Mouse (Mus musculus) naive thymus-derived CD4-positive, alpha-beta T cell, adult 2 months (primary cell): ENCODE data around the gene Klk5.

ENCODE experiments used
- DNase-seq: peaks from one replicate; pipeline ENCODE4 v3.0.0-alpha.2; 2011; ENCODE audit warnings: low read depth

Gene Klk5

DNA sequence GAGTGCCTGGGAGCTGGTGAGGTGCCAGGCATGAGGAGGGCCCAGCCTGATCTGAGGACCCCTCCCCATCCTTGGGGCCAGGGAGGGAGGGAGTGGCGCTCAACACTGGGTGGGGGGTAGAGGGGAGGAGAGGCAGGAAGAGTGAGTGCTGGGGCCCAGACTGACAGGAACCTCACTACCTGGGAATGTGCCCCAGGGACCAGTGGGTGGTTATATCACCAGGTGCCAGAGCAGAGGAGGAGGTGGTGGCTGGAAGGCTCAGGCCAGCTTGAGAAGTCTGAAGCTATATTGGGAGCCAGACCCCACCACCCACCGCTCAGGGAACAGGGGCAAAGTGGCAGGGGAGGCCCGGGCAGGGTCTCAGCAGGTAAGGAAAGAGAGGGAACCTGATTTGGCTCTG is at the start of gene Klk5:
Gene Klk5, plus strand, starts transcription at position 271 of the 400 bp plus-strand sequence.
- no peak for DNase-seq

DNA sequence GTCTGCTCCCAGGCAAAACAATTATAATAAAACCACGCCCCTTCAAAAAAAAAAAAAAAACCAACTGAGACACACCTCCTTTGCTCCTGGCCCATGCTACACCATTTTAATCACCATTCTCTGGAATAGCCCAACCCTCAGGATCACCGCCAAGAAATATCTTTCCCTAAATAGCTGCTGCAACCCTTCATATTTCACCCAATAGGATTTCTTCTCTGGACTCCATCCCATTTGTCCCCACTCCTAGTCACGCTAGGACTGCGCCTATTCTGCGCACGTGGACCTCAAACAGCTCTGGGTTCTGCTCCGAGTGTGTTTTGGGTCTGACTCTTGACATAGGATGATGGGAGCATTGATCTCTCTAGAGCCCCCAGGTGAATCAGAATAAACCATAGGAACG is 45.4 kb upstream of the Klk5 start:
- no peak for DNase-seq

DNA sequence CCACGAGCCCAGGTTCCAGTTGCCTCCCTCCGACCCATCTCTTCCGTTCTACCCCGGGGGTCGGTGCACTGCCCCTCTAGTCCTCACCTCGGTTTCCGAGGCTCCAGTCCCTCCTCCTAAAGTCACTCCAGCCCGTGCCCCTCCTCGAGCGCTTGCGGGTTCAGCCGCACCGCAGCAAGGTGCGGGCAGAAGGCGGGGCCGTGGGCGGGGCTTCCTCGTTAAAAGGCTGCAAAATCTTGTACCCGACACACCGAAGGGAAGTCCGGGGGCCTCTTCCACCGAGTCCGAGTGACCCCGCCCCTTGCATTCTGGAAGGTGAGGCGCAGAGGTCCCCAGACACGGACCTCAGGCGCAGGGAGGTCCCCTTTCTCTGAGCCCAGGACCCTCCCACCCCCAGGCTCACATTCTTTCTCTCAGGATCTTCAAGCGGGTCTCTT is 44.4 kb upstream of the Klk5 start, which contains the start of gene Klk8:
Gene Klk8, plus strand, starts transcription at position 245 of the 437 bp plus-strand sequence.
- peak; percentile 65 for DNase-seq

DNA sequence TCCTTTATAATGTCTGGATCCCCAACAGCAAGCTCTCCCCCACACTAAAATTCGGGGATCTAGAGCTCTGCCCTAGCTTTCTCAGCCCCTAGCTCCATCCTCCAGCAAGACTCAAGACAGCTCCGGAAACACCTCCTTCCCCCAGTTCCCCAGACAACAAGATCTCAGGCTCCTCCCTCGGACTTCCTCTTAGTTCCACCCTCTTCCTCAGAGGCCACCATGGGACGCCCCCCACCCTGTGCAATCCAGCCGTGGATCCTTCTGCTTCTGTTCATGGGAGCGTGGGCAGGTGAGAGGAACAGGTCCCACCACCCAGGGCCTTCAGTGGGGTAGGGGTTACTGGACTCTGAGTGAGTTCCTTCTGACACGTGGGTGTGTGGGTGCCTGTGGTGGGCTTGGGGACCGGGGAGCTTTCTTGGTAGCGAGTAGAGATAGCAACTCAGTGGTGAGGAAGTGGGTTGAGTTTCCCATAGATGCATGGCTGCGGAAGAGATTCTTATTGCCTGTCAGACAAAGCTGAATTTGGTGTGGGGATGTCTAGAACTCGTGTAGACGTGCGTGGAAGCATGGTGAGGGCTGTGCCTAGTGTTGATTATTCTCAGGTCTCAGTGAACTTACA is 43.8 kb upstream of the Klk5 start:
- peak; percentile 57 for DNase-seq

DNA sequence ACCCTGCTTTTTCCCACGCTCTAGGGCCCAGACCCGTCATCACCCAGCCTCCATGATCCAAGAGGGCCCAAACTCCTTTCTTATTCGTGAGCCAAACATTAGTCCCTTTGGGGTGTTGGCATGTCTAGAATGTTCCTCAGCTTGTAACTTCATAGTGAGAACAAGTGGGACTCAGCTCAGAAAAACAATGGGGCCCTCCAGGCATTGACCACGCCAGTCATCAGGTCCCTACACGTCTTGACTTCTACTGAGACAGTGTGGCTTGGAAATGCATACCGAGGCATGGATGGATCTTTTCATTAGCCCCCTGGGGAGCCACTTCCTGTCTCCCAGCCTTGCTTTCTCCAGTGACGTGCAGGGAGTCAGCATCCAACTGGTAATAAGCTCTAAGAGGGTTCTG is 41.9 kb upstream of the Klk5 start:
- no peak for DNase-seq

DNA sequence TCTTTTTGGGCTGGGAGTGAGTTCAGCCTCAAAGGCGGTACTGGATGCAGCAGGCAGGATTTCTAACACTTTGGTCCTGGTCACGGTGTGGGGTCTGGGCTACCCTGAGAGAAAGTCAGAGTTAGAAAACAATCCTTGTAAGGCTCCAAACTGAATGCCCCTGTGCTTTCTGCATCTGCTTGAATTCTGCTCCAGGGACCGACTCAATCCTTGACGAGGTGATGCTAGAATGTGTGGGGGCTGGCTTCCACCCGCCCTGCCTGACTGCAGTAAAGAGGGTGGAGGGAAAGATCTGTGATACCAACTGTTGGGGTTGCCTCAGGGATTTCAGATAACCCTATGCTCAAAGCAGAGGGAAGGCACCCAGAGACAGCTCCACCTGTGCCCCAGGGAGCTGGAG is 30.8 kb upstream of the Klk5 start, which contains the start of gene Klk7:
Gene Klk7, plus strand, starts transcription at position 301 of the 400 bp plus-strand sequence.
- DNase-seq = no peak

DNA sequence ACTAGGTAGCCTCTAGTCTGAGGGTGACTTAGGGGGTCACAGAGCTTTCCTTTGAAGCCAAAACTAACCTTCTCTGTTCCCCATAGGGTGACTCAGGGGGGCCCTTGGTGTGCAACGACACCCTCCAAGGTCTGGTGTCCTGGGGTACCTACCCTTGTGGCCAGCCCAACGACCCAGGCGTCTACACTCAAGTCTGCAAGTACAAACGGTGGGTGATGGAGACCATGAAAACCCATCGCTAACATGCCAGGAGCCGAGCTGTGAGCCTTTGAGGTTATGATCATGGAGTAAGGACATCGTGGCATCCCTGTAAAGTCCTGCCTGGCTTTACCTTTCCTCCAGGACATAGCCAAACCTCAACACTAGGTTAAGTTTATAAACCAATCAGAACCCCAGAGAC is 26.6 kb upstream of the Klk5 start:
- no peak for DNase-seq

DNA sequence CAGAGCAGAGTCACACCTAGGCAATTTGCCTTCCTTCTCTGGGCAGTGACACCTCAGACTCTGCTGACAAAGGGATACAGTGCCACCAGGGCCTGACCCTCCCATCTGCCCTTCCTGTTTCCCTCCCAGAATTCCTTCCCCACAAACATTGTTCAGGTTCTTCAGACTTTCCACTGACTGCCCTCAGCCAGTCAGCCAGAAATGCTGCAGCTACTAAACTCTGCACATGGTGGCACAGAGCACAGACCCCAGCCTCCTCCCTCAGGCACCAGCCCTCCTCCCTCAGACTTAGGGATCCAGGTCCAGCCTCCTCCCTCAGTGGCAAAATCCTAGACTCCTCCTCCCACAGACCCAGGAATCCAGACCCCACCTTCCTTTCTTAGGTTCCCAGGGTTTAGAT is 25.0 kb upstream of the Klk5 start:
- DNase-seq = no peak

DNA sequence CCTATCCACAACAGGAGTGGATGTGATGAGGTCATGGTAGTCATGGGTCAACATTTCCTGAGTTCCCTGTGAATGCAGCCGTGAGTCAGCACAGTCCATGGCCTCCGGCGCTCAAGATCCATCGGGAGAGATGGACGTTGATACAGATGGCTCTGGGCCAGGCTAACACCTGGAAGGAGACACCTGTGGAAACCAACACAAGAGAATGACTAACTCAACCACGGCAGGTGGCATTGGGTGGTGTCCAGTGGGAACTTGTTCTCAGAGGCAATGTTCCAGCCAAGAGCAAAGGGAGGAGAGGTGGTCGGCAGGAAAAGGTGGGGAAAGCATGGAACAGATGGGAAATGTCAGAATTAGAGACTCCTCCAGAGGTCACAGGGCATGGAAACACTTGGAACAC is 20.2 kb upstream of the Klk5 start:
- DNase-seq = no peak

DNA sequence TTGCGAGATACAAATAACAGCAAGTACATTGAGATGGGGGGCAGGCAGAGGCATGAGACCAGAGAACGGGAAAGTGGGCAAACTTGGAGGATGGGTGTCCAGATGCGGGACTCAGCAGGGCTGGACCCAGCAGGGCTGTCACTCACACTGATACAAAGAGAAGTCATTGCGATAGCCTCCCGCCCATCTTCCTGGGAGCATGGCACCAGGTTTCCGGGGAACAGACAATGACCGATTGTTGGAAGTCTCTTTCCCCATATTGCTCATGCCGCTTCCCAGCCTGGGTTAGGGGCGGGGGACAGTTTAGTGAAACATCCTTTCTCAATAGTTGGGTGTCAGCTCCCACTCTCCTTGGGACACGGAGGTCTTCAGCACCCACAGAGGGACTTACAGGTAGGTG is 17.6 kb upstream of the Klk5 start, which contains the start of gene Klk6:
Gene Klk6, plus strand, starts transcription at position 301 of the 400 bp plus-strand sequence.
- no peak for DNase-seq

DNA sequence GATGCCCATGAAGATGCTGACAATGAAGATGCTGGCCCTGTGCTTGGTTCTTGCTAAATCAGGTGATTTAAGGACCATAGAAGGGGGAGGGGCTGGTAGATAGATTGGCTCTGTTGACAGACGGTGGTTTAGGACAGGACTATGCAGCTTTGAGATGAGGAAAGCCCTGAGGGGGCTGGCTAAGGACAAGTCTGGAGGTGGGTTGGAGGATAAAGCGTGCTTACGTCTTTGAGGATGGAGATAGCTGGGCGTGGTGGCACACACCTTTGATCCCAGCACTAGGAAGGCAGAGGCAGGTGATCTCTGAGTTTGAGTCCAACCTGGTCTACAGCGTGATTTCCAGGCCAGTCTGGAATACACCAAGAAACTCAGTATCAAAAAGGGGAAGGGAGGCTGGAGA is 15.7 kb upstream of the Klk5 start:
- no peak for DNase-seq

DNA sequence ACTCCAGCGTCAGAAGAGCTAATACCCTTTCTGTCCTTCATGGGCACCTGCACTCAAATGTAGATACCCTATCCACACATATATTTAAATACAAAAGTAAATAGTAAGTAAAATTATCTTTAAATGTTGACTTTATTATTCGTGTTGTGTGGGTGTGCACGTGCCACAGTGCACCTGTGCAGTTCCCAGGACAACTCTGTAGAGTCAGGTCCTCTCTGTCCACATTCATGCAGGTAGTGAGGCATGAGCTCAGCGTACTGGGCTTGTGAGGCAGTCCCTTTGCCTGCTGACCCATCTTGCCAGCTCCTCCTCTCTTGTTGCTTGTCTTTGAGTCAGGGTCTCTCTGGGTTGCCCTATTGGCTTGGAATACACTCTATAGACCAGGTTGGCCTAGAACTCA is 14.1 kb upstream of the Klk5 start:
- no peak for DNase-seq

DNA sequence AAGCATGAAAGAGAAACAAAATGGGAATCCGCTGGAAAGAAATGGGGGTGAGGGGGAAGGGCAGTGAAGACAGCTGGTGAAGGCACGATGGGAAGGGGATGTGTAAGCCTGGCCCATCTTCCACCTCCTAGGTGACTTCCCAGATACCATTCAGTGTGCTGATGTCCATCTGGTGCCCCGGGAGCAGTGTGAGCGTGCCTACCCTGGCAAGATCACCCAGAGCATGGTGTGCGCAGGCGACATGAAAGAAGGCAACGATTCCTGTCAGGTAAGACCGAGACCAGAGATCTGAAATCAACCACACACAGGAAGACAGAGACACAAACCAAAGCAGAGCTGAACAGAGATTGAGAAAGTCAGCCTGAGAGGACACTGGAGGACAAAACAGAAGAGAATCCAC is 12.8 kb upstream of the Klk5 start:
- no peak for DNase-seq

DNA sequence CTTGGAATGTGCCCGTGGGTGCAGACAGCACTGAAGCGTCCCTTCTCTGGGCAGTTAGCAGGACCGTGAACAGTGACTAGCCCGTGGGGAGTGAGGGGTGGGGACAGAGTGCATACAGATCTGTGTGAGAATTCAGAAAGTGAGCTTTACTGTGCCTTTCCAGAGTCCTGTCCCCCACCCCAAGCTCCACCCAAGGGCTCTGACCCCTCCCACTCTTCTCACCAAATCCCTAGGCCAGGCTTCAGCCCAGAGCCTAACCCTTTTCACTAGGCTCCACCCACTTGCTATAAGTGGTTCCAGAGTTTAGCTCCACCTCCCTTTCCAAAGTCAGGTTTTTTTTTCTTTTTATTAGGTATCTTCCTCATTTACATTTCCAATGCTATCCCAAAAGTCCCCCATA is 2.0 kb downstream of the Klk5 start:
- DNase-seq = no peak

DNA sequence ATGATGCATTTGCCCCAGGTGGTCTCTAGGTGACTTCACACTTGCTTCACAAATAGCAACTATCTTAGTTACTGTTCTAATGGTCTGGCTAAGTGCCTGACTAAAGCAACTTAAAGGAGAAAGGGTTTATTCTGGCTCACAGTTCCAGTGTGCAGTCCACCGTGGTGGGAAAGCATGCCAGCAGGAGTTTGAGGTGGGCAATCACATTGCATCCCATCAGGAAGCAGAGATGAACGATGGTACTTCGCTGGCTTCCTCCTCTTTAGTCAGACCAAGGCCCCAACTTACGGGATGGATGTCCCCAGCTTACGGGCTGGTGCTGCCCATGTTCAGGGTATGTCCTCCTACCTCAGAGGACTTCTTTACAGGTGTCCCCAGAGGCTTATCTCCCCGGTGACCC is 9.8 kb downstream of the Klk5 start:
- DNase-seq = no peak

DNA sequence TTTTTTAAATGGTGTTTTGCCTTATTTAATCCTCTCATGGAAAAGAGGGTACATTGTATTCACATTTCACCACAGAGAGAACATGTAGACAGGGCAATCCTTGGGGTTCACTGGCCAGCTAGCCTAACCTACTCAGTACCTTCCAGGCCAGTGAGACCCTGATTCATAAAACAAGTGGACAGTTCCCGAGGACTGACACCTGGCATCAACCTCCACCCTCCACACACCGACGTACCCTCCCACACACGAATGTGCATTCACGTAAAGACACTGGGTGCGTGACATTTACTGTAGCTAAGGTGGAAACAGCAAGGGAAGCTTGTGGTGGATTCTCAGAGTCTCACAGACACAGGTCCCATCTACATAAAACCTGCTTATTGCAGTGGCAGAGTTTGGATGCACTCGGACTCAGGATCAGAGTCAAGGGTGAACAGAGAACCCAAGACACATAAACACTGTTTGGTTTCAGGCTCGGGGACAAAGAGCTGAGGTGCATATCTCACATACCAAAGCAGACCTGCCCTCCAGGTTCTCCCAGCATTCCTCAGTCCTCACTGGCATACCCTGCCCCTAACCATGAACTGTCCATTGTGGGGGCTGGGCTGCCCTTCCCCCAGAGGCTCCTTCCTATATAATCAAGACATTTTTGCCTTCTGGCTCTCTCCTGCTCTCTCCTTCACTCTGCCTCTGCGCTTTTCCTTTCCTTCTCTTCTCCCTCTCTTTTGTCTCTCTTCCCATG is 13.0 kb downstream of the Klk5 start:
- DNase-seq = no peak

DNA sequence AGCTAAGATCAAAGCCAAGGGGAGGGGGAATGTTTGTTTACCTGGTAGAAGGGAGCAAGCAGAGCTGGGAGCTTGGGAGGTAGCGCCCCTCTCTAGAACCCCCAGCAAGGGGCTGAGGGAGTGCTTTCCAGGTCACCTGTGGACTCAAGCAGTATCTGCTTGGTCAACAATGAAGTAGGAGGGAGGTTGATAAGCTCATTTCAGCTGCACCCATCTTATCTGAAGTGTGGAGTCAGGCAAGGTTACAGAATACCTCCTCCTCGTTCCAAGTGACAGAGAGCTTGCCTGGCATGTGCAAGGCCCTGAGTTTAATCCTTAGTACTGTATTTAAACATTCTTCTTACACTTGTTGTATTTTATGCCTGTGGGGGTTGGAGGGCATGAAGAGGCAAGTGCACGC is 13.9 kb downstream of the Klk5 start:
- no peak for DNase-seq

DNA sequence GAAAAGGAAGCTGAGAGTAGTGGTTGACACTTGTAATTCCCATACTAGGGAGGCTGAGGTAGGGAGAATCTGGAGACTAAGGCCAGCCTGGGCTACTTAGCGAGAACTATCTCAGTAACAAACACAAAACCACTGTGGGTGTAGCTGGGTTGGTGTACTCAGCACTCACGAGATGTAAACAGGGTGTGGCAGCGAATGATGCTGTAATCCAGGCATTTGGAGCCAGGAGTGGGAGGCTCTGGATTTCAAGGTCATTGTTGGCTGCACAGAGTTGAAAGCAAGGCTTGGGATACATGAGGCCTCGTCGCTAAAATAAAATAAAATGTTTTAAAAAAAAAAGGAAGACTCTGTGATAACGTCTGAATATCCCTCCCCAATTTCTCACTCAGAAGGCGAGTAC is 14.5 kb downstream of the Klk5 start:
- DNase-seq = no peak

DNA sequence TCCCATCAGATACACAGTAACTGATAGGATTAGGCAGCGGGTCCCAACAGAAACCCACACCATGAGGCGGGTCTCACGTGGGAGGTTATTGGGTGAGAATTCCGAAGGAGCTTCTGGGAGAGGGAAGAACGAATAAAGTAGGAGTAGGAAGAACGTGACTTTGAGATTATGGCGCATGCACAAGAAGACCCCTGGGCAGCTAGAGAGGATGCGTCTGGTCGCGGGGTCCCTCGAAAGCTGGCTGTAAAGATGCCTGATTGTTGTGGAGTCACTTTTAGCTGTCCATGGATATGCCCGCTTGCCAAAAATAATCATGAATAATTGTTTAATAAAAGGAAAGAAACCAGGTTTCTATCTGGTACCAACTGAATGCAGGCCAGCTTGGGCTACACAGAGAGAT is 15.7 kb downstream of the Klk5 start:
- no peak for DNase-seq

DNA sequence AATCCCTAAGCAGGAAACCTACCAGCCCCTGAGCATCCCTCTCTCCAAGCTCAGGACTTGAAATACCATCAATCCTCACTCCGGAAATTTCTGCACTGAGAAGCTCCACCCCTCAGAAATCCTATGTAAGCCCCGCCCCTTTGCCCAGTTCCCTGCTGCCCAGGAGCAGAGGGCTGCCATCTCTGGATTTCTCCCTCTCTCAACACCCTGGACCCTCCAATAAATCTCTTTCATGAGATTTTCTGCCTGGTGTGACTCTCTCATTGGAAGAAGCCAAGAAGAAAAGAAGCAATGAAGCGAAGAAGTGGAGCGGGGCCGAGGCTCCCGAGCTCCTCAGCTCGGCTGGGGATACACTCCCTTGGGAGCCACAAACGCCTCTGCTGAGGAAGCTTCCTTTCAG is 18.6 kb downstream of the Klk5 start:
- no peak for DNase-seq

DNA sequence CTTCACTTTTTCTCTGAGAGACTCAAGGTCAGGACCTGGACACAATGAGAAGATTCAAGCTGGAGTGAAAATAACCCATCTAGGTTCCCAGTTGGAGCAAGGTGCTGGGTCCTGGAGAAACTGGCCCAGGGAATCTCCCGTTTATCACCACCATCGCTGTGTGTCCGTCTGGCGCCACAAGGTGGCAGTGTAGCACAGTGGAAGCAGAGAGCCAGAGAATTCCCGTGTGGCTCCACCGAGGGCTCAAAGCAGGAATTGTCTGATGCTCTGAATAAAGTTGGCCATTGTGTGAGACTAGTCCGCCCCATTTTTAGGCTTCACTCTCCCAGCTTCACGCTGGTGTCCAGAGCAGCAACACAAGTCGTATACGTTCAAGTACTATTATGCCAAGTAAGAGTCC is 31.5 kb downstream of the Klk5 start:
- DNase-seq = no peak

DNA sequence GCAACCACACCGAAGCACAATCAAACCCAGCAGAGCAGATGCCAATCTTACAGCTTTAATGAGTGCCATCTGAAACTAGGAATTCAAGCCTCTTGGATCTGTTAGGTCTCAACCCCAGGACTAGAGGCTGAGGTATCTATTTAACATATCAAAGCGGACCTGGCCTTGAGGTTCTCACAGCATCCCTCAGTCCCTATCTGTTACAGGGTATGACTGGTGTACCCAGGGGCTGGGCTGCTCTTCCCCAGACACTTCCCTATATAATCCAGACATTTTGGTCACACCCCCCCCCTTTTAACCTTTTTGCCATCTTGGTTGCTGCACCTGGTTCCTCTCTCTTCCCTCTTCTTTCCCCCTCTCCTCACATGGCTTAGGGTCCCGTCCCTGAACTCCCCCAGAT is 31.9 kb downstream of the Klk5 start:
- DNase-seq = no peak

DNA sequence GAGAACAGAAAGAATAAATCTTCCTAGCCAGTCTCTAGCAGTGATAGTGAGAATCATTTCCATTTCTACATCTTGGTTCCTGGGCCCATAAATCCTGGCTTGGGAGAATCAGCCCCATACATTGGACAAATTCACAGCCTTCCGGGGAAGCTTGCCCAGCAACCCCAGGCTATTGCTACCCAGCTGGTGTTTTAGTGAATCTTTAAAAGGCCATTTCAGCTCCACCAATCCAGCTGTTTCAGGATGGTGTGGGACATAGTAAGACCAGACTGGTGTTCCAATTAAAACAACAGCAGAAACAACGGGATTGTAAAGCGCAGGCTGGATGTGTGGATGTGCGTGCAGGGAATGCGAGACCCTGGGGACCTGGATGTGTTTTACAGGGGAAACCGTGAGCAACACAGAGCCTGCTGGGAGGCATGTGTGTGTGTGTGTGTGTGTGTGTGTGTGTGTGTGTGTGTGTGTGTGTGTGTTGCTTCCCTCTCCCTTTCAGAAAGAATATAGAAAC is 33.2 kb downstream of the Klk5 start:
- DNase-seq = no peak

DNA sequence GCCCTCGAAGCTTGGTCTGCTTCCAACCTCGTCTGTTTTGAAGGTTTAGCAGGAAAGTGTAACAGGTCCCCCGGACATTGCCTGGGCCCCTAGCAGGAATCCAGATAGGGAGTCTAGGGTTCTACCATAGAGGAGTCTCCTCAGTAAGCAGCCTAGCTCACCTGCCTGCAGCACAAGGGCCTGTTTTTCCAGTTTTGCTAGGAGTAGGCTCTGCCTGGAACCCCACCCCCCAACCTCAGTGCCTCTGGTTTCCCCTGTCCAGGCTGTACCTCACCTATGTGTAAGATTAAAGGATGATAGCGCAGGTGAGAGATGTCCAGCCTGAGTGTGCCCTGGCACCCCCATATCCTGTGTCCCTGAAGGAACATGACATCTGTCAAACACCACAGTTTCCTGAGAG is 34.7 kb downstream of the Klk5 start:
- no peak for DNase-seq
